Mouse (Mus musculus) spleen, adult 2 months (tissue): ENCODE data around the gene Mob1b. TPM values are rescaled to one million over a fixed set of nuclear protein-coding genes. Genes with fewer than 3 reads are reported as not detected.

Experiments used
- DNase-seq, 2 experiments: peaks; one replicate each; pipeline versions ENCODE4 v3.0.0 to v3.0.0-alpha.2; 2012 to 2021; ENCODE audit warnings: low spot score in 2 of 2, low read depth in 1 of 2
- H3K27ac ChIP-seq: fragments of 200-500 bp; 2 replicates; pipeline ENCODE4 v1.5.1; 2012; ENCODE audit warnings: low read length, inconsistent platforms; ENCODE audit not compliant: insufficient read depth
- H3K27me3 ChIP-seq: fragments of 200-500 bp; 2 replicates; pipeline ENCODE4 v1.6.1; 2012; ENCODE audit warnings: mild to moderate bottlenecking, moderate library complexity, low read length, inconsistent platforms; ENCODE audit not compliant: control insufficient read depth, insufficient read depth
- H3K36me3 ChIP-seq: fragments of 200-500 bp; 2 replicates; pipeline ENCODE4 v1.6.1; 2012; ENCODE audit warnings: mild to moderate bottlenecking, low read length, inconsistent platforms; ENCODE audit not compliant: control insufficient read depth, insufficient read depth
- H3K4me1 ChIP-seq: fragments of 200-500 bp; 2 replicates; pipeline ENCODE4 v1.6.1; 2011; ENCODE audit warnings: inconsistent platforms; ENCODE audit not compliant: control insufficient read depth, insufficient read depth, insufficient read length
- H3K4me3 ChIP-seq: fragments of 200-500 bp; 2 replicates; pipeline ENCODE4 v1.5.1; 2011; ENCODE audit warnings: mild to moderate bottlenecking, inconsistent platforms; ENCODE audit not compliant: insufficient read depth, insufficient read length; ENCODE audit errors: extremely low read depth
- CTCF ChIP-seq: fragments of 200-500 bp; IDR thresholded peaks from 2 replicates; pipeline ENCODE4 v1.5.1; 2011; ENCODE audit warnings: mild to moderate bottlenecking, inconsistent platforms; ENCODE audit not compliant: insufficient read depth, insufficient read length, insufficient replicate concordance; ENCODE audit errors: extremely low read depth
- POLR2A ChIP-seq: fragments of 200-500 bp; IDR thresholded peaks from 2 replicates; pipeline ENCODE4 v1.6.1; 2011; ENCODE audit warnings: low read depth, low read length, inconsistent platforms
- WGBS: fragments of 180-500 bp; shearing (Covaris S2); methylation state at CpG from one replicate; pipeline ENCODE4 v1.1.7; 2018; 5-methylcytosine and 5-hydroxymethylcytosine counted together
- polyA plus RNA-seq: library from polyadenylated mRNA; depleted of rRNA; stranded (reverse); fragments of >200 nt; gene quantifications from 2 replicates; pipeline ENCODE4 v1.2.3, GENCODE M21; 2012

Gene Mob1b
- polyA plus RNA-seq, 1 experiment = 1.1 TPM

DNA sequence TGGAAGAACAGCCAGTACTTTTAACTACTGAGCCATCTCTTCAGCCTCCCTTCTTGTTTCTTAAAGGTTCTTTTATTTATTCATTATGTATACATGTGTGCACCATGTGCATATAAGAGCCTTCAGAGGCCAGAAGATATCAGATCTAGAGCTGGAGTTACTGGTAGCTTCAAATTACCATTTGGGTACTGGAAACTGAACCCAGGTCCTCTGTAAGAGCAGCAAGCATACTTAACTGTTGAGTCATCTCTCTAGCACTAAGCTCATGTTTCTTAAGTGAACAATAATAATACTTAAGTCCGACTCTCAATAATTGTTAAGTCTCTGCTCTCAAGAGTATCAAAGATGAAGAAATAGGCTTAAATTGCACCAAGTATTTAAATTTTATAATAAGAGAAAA, 27.1 kb downstream of the Mob1b start:
- H3K4me1 ChIP-seq = no peaks in the 10 kb centered on the region
- H3K36me3 ChIP-seq = peaks cover 9% of the 10 kb centered on the region
- no peak overlapping the region for H3K27ac ChIP-seq
- H3K4me3 ChIP-seq = no peak overlapping the region
- H3K27me3 ChIP-seq = no peaks in the 10 kb centered on the region
- 98% methylated on average over 1 of the region's 1 CpGs for WGBS
- no peak for DNase-seq
- no peak for TF ChIP-seq CTCF

DNA sequence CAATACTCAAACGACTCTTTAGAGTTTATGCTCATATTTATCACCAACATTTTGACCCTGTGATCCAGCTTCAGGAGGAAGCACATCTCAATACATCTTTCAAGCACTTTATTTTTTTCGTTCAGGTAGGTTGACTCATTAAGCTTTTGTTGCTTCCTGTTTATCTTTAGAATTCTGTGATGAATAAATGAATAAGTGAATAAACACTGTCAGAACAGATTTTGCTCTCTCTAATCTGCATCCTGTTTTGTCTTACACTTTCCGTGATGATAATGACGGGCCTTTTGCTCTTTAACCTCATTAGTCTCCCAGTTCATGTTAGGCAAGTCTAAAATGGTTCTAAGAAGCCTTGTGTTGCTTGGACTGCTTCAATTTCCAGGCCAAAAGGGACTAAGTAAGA, 32.5 kb downstream of the Mob1b start:
- H3K36me3 ChIP-seq = peaks cover 9% of the 10 kb centered on the region

DNA sequence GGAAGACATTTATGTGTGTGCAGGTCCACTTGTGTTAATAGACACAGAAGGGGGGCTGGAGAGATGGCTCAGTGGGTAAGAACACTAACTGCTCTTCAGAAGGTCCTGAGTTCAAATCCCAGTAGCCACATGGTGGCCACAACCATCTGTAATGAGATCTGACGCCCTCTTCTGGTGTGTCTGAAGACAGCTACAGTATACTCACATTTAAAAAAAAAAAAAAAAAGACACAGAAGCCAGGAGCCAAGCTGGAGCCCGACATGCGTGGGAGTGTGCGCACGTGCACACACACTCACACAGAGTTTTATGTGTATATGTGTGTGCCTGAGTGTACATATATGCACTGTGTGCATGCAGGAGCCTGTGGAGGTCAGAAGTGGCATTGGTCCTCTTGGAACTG, 42.0 kb downstream of the Mob1b start:
- Histone ChIP-seq H3K4me3 (no peak overlapping the region), H3K27ac (no peak overlapping the region), H3K36me3 (no peaks in the 10 kb centered on the region; the same call in 1 of the 2 replicates), H3K4me1 (peaks cover 4% of the 10 kb centered on the region; the same call in 1 of the 2 replicates), H3K27me3 (no peaks in the 10 kb centered on the region)
- no peak for TF ChIP-seq POLR2A
- no peak for TF ChIP-seq CTCF
- DNase-seq = no peak
- 95% methylated on average over 5 of the region's 5 CpGs for WGBS

More for the DNA sequence above, 32.5 kb downstream of the Mob1b start:
- no peaks in the 10 kb centered on the region for H3K4me1 ChIP-seq
- H3K27me3 ChIP-seq = no peaks in the 10 kb centered on the region
- TF ChIP-seq CTCF = no peak
- TF ChIP-seq POLR2A = no peak
- no peak overlapping the region for H3K4me3 ChIP-seq
- DNase-seq = no peak
- WGBS = 91% methylated on average over 4 of the region's 4 CpGs
- H3K27ac ChIP-seq = no peak overlapping the region

DNA sequence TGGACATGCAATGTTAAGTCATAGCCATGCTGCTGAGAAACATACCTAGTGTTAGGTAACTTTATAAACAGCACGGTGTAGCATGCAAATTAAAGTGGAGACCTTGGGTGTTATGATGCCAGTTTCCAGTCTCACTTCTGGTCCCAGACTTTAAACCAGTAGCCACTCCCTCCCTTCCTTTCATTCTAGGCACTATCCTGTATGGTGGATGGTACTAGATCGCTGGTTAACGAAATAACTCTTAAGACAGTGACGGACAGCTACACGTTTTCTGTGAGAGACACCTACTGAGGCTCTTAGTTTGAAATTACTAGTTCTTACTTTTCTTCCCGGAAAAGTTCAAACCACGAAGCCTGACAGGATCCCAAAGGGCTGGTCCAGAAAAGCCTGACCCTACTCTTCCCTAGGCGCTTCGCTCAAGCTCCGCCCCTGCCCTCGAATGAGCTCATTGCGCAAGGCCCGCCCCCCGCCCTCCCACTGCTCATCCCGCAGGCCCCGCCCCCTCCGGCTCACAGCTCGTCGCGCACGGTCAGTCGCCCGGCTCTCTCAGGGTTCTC, 43.9 kb downstream of the Mob1b start:
- 1% methylated on average over 23 of the region's 23 CpGs for WGBS
- DNase-seq = no peak
- Histone ChIP-seq H3K36me3 (no peaks in the 10 kb centered on the region; the same call in 1 of the 2 replicates), H3K27me3 (no peaks in the 10 kb centered on the region), H3K27ac (no peak overlapping the region), H3K4me1 (peaks cover 6% of the 10 kb centered on the region; the same call in 1 of the 2 replicates), H3K4me3 (peak overlapping the region; percentile 98)
- TF ChIP-seq POLR2A (no peak), CTCF (no peak)

DNA sequence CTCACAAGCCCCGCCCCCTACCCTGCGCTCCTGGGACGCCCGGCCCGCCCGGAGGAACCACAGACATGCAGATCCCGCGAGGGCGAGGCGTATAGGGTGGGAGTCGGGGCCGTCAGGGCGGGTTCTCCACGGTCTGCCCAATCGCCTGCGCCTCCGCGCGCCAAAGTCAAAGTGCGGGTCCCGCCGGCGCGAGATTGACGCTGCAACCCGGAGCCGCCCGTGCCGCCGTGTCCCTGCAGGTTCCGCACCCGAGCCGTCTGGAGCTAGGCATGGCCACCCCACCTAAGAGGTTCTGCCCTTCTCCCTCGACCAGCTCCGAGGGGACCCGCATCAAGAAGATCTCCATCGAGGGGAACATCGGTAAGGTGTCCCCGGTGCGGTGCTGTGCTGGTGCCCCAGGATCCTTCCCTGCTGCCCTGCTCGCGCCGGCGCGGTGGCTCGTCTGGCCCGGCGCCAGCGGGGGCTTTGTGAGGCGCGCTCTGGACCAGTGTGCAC, 44.4 kb downstream of the Mob1b start, which contains the start of gene Dck:
TSS of gene Dck (plus strand) at position 10 of the 495 bp plus-strand sequence.
- peaks cover 6% of the 10 kb centered on the region; the same call in 1 of the 2 replicates for H3K4me1 ChIP-seq
- under 1% methylated on average over 51 of the region's 51 CpGs for WGBS
- no peaks in the 10 kb centered on the region; the same call in 1 of the 2 replicates for H3K36me3 ChIP-seq

DNA sequence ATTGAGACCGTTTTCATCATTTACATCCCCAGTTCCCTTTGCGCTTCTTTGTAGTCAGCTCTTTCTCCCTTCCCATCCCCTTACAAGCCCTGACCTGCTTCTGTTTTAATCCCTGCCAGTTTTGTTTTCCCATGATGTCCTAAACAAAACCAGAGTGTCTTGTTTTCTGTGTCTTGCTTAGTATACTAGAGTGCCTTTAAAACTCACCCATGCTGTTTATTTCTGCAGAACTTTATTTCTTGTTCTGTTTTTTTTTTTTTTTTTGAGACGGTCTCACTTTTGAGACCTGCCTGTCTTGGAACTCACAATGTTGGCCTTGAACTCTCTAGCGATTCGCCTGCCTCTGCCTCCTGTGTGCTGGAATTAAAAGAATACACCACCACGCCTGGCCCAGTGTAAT, 44.9 kb downstream of the Mob1b start:
- TF ChIP-seq CTCF = no peak
- TF ChIP-seq POLR2A = no peak
- no peak for DNase-seq
- H3K4me3 ChIP-seq = peak overlapping the region; percentile 98
- WGBS = 6% methylated on average over 6 of the region's 6 CpGs
- H3K4me1 ChIP-seq = peaks cover 6% of the 10 kb centered on the region; the same call in 1 of the 2 replicates
- peaks cover 2% of the 10 kb centered on the region; the same call in 1 of the 2 replicates for H3K36me3 ChIP-seq
- no peaks in the 10 kb centered on the region for H3K27me3 ChIP-seq
- peak overlapping the region; percentile 92 for H3K27ac ChIP-seq

More for the DNA sequence above, 44.4 kb downstream of the Mob1b start, which contains the start of gene Dck:
- DNase-seq = peak; percentile 94 to 99
- H3K27me3 ChIP-seq = no peaks in the 10 kb centered on the region
- no peak for TF ChIP-seq CTCF
- peak; percentile 42; the same call in 1 of the 2 replicates for TF ChIP-seq POLR2A
- peak within 1 kb of the TSS; percentile 92 for H3K27ac ChIP-seq
- peak within 1 kb of the TSS; percentile 98 for H3K4me3 ChIP-seq

DNA sequence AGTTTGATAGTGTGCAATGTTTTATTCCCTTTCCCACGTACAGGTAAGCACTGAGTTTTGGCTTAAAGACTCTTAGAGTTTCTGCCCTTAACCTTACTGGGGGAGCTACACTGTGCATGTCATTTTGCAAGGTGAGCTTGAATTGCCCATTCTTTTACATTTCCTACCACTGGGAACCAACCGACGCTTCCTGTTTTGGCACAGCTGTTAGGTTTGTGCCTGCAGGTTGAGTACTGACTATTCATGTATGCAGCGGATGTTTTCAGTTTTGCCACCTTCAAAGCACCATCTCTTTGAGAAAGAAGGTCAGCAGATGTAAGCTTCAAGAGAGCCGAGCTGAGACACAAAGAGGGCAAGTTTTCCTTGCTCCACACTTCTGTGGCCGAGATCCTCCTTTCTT, 45.5 kb downstream of the Mob1b start:
- no peak for TF ChIP-seq CTCF
- TF ChIP-seq POLR2A = no peak
- WGBS = 8% methylated on average over 6 of the region's 6 CpGs
- H3K4me1 ChIP-seq = peaks cover 6% of the 10 kb centered on the region; the same call in 1 of the 2 replicates
- H3K27me3 ChIP-seq = no peaks in the 10 kb centered on the region
- peaks cover 3% of the 10 kb centered on the region; the same call in 1 of the 2 replicates for H3K36me3 ChIP-seq
- peak overlapping the region; percentile 35; the same call in 1 of the 2 replicates for H3K4me3 ChIP-seq
- DNase-seq = peak; percentile 32 to 44
- H3K27ac ChIP-seq = peak overlapping the region; percentile 61
